Mouse (Mus musculus) limb, embryonic 13.5 days (tissue): Measurements from ENCODE around the gene Clec2g. TPM values are rescaled to one million over a fixed set of nuclear protein-coding genes. Genes with fewer than 3 reads are reported as not detected.
"Not testable (repeated sequence)": the region's sequence is repeated elsewhere in the genome, so short reads cannot be mapped to it uniquely, and the experiment has no call there.

Source experiments
- ATAC-seq: fragments of 200-750 bp; cut with Nextera tagmentation; 2 replicates; pipeline ENCODE4 v1.8.0; 2017; ENCODE audit warnings: low read depth, moderate number of reproducible peaks, moderate TSS enrichment; ENCODE audit not compliant: low FRiP score
- H3K27ac ChIP-seq: fragments of 300-500 bp; sonication (generic); 2 replicates; pipeline ENCODE4 v1.5.1; 2015; ENCODE audit warnings: inconsistent platforms, mild to moderate bottlenecking, moderate library complexity
- H3K27me3 ChIP-seq: fragments of 300-500 bp; sonication (generic); 2 replicates; pipeline ENCODE4 v1.6.1; 2015; ENCODE audit warnings: mild to moderate bottlenecking, inconsistent platforms
- H3K36me3 ChIP-seq: fragments of 300-500 bp; sonication (generic); 2 replicates; pipeline ENCODE4 v1.6.1; 2015; ENCODE audit warnings: inconsistent platforms, mild to moderate bottlenecking, moderate library complexity
- H3K4me1 ChIP-seq: fragments of 300-500 bp; sonication (generic); 2 replicates; pipeline ENCODE4 v1.6.1; 2015; ENCODE audit warnings: inconsistent platforms
- H3K4me2 ChIP-seq: fragments of 300-500 bp; sonication (generic); replicated peaks from 2 replicates; pipeline ENCODE4 v1.6.1; 2015; ENCODE audit warnings: inconsistent platforms, mild to moderate bottlenecking, moderate library complexity
- H3K4me3 ChIP-seq: fragments of 300-500 bp; sonication (generic); 2 replicates; pipeline ENCODE4 v1.5.1; 2015; ENCODE audit warnings: moderate library complexity, mild to moderate bottlenecking, inconsistent platforms
- H3K9ac ChIP-seq: fragments of 300-500 bp; sonication (generic); 2 replicates; pipeline ENCODE4 v1.6.1; 2015; ENCODE audit warnings: mild to moderate bottlenecking, inconsistent platforms
- H3K9me3 ChIP-seq: fragments of 300-500 bp; sonication (generic); 2 replicates; pipeline ENCODE4 v1.6.1; 2016; ENCODE audit warnings: inconsistent platforms
- WGBS: fragments of 180-500 bp; shearing (Covaris S2); methylation state at CpG from one replicate; pipeline ENCODE4 v1.1.7; 2015; 5-methylcytosine and 5-hydroxymethylcytosine counted together
- polyA plus RNA-seq: library from polyadenylated mRNA; unstranded; fragments of >200 nt; fragmentation: Nextera tagmentation; extraction: Ambion mirVana; gene quantifications from 2 replicates; pipeline ENCODE4 v1.2.1, GENCODE M21; 2015

Clec2g gene
- polyA plus RNA-seq, 1 experiment from 2014 or later, result not detected

DNA sequence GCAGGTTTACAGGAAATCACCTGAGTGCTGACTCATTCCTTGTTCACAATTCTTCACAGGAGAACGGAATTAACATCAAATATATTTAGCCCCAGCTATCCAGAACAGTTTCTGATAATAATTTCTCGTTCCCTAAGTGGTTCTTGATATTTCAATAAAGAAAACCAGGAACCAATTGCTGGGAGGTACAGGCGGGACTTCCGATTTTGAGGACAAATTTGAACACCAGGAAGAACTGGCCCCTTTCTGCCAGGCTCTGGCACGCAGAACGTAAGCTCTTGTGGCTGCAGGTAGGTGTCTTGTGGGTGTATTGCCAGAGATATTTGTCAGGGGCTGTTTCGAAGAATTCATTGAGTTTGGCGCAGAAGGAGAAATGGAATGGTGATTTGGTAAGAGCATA is 74.4 kb downstream of the Clec2g start:
- Histone ChIP-seq H3K27ac (no peak overlapping the region), H3K9me3 (no peaks in the 10 kb centered on the region), H3K4me2 (no peak overlapping the region), H3K4me1 (no peaks in the 10 kb centered on the region), H3K27me3 (no peaks in the 10 kb centered on the region), H3K36me3 (no peaks in the 10 kb centered on the region), H3K9ac (no peak overlapping the region), H3K4me3 (no peak overlapping the region)
- ATAC-seq, result no peak
- WGBS, result 86% methylated on average over 8 of the region's 8 CpGs

DNA sequence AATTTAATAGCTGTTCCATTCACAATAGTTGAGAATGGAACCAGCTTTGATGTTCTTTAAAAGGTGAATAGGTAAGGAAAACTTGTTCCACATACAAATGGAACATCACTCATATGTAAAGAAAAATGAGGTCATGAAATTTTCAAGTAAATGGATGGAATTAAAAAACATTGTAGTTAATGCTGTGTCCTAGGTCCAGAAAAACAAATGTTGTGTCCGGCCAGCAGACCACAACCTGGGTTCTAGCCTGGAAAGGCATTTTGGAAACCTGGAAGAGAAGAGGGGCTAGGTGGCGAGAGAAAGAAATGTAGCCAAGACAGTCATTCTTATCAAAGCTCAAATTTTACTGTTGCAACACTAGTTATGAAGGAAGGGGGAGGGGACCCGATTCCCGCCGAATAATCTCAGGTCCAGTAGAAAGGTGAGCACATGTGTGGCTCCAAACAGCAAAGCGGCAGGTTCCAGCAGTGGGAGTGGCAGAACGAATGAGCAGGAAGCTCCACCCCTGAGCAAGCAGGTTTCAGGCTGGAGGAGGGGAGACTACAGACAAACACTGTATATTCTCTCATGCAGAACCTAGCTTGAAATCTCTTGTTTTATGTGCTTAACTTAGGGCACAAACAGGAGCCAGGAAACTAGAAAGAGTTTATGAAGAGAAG is 75.8 kb downstream of the Clec2g start:
- not testable (repeated sequence) for ATAC-seq, H3K36me3 ChIP-seq, H3K4me2 ChIP-seq, H3K9me3 ChIP-seq, H3K27ac ChIP-seq, H3K27me3 ChIP-seq, H3K9ac ChIP-seq, H3K4me1 ChIP-seq, H3K4me3 ChIP-seq
- WGBS, result 85% methylated on average over 7 of the region's 7 CpGs

DNA sequence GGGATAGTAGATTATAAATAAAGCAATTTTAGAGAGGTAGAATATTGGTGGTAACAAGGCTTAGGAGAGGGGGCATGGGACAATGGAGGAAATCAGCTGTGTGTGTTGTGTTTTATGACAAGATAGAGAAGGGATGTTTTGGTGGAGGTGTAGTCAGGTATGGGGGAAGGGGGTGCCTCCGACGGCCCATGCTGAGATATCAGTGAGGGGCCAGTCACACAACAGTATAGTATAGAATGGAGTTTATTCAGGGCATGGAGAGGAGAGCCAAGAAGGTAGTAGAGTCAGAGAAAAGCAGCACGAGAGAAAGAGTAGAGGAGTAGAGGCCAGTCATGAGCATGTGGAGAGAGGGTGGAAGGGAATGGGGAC is 76.3 kb downstream of the Clec2g start:
- H3K4me1 ChIP-seq, result no peaks in the 10 kb centered on the region
- ATAC-seq, result no peak
- no peaks in the 10 kb centered on the region for H3K27me3 ChIP-seq
- H3K9me3 ChIP-seq, result no peaks in the 10 kb centered on the region
- no peak overlapping the region for H3K4me2 ChIP-seq
- no peaks in the 10 kb centered on the region for H3K36me3 ChIP-seq
- no peak overlapping the region for H3K4me3 ChIP-seq
- H3K9ac ChIP-seq, result no peak overlapping the region
- H3K27ac ChIP-seq, result no peak overlapping the region
- WGBS, result 88% methylated on average over 3 of the region's 3 CpGs

DNA sequence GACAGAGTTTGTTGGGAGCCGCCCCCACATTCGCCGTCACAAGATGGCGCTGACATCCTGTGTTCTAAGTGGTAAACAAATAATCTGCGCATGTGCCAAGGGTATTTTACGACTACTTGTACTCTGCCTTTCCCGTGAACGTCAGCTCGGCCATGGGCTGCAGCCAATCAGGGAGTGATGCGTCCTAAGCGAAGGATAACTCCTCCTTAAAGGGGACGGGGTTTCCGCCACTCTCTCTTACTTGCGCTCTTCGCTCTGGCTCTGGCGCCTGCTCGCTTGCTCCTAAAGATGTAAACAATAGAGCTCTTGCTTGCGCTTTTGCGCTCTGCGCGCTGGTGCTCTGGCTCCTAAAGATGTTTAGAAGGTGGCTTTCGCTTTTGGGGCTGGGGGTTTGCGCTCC is 77.8 kb downstream of the Clec2g start:
- H3K4me1 ChIP-seq, H3K36me3 ChIP-seq, H3K27ac ChIP-seq, H3K27me3 ChIP-seq, ATAC-seq, H3K9ac ChIP-seq, H3K4me2 ChIP-seq, H3K4me3 ChIP-seq, H3K9me3 ChIP-seq: not testable (repeated sequence)
- WGBS, result 96% methylated on average over 19 of the region's 23 CpGs

DNA sequence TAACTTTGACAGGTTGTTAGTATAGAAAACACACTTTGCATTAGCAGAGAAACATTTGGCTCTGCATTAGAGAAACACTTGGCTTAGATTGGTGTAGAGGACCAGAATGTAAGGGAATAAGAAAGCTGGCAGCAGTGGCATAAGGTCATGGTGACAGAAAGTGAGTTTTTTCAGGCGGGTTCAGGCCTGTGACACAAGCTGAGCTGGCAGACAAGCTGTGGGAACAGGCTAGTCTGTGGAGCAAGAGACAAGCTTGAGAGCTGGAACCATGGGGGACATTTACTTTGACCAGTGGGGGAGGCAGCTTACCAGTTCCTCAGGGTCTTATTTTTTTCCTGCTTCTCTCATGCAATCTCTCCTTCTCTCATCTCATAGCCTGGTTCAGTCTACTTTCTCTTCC is 78.8 kb downstream of the Clec2g start:
- no peak for ATAC-seq
- Histone ChIP-seq H3K4me2 (no peak overlapping the region), H3K4me1 (no peaks in the 10 kb centered on the region), H3K27me3 (no peaks in the 10 kb centered on the region), H3K27ac (no peak overlapping the region), H3K9ac (no peak overlapping the region), H3K4me3 (no peak overlapping the region), H3K36me3 (no peaks in the 10 kb centered on the region), H3K9me3 (no peaks in the 10 kb centered on the region)
- WGBS, result 52% methylated on average over 1 of the region's 1 CpGs

DNA sequence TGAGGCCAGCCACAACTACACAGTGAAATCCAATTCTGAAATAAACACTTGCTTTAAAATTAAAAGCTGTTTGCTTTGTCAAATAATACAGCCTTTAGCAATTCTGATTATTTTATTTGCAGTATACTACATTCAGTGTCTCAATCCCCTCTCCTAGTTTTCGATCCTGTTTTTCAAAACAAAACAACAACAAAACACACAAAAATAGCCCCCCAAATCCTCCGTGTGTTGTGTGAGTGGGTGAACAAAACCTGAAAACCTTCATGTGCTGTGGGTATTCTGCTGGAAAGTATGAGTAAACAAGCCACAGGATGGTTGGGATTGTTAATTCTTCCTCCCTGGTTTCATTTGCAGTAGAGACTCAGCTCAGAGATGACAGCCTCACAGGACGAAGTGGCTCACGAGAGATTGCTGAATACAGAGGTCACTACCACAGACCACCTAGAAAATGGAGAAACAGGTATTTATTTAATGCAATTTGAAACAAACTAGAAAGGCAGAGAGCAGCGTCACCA is 79.6 kb downstream of the Clec2g start:
- H3K27me3 ChIP-seq, result no peaks in the 10 kb centered on the region
- no peaks in the 10 kb centered on the region for H3K9me3 ChIP-seq
- no peak overlapping the region for H3K4me3 ChIP-seq
- 78% methylated on average over 5 of the region's 5 CpGs for WGBS
- ATAC-seq, result no peak
- H3K4me2 ChIP-seq, result no peak overlapping the region
- H3K9ac ChIP-seq, result no peak overlapping the region
- H3K27ac ChIP-seq, result no peak overlapping the region
- H3K36me3 ChIP-seq, result no peaks in the 10 kb centered on the region
- no peaks in the 10 kb centered on the region for H3K4me1 ChIP-seq

DNA sequence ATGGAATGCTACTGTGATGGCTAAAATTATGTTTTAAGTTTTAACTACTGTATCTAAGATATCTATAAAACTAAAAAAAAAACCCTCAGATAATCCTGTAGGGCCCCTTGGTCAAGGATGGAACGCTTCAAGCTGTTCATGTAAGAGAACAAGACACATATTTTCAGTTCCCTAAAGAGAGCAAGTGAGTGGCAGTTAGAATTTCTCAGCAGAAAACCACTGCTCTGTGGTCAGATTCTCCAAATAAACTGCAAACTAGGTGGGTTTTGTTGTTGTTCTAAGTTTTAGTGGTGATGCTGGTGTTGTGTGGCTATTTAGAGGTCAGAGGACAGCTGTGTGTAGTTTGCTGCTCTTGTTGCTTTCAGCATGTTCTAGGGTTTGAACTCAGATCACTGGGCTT is 80.2 kb downstream of the Clec2g start:
- H3K27me3 ChIP-seq, result no peaks in the 10 kb centered on the region
- 79% methylated on average over 1 of the region's 1 CpGs for WGBS

DNA sequence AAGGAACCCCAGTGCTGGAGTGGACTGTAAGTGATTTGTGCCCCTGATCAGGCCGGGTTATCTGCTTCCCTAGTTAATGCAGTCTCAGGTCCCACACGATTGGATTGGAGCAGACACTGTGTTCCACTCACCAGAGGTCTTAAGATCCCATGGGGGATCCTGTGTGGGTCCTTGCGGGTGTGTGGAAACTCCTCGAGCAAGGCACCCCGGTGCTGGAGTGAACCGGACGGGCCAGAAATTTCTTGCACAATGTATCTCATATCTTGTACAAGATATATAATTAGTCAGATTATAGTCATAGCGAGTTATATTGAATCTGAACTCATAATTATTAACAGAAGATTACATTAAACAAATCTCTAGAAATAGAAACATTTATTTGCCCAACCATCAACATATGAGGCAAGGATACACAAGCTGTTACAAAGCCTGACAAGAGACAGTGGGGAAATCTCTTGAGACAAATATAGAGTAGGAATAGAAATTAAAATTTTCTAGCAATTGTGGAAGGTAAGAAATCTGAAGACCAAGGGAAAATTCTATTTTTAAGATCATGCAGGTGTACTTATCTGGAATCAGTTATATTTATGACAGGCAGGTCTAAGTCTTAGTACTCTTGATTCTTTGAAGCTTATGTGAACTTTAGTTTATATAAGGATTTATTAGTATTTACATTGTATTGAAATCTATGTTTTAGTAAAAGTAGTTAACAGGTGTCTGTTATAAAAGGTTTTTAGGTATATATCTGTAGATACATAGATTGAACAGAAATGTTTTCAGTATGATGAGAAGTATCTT is 93.5 kb downstream of the Clec2g start:
- no peak overlapping the region for H3K4me3 ChIP-seq
- no peaks in the 10 kb centered on the region for H3K4me1 ChIP-seq
- no peak overlapping the region for H3K4me2 ChIP-seq
- H3K27ac ChIP-seq, result no peak overlapping the region
- H3K27me3 ChIP-seq, result no peaks in the 10 kb centered on the region
- H3K36me3 ChIP-seq, result no peaks in the 10 kb centered on the region
- 87% methylated on average over 8 of the region's 8 CpGs for WGBS
- ATAC-seq, result no peak
- no peaks in the 10 kb centered on the region for H3K9me3 ChIP-seq
- no peak overlapping the region for H3K9ac ChIP-seq

More for the DNA sequence above, 80.2 kb downstream of the Clec2g start:
- no peaks in the 10 kb centered on the region for H3K9me3 ChIP-seq
- H3K36me3 ChIP-seq, result no peaks in the 10 kb centered on the region
- no peaks in the 10 kb centered on the region for H3K4me1 ChIP-seq
- H3K27ac ChIP-seq, result no peak overlapping the region
- H3K4me2 ChIP-seq, result no peak overlapping the region
- no peak overlapping the region for H3K4me3 ChIP-seq
- no peak overlapping the region for H3K9ac ChIP-seq
- ATAC-seq, result no peak

DNA sequence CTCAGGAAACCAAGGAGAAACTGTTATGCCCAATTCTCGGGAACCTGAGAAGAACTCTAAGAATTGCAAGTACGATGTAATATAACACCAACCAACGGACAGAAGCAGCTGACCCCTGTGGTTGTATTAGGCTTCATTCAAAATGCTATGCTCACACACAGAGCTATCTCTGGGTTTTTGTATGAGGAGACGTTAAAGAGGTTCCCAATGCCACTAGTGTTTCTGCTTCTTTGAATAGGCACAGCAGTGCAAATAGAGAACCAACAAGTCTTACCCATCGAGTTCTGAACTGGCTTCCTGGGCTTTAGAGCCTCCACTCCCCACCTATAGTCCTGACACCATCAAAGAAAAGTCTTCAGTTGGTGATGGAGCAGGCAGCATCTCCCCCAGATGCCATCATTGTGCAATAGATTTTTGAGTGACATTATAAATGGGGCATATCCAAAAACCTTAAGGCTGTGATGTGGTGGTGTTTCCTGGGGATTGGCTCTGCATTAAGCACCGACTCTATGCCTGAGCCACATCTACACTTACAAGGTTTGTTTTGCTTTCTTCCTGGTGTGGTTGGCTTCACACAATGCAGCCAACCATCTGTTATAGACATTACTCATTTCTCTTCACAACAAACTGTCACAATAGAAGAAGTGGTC is 96.1 kb downstream of the Clec2g start:
- Histone ChIP-seq H3K9me3 (no peaks in the 10 kb centered on the region), H3K27me3 (no peaks in the 10 kb centered on the region), H3K27ac (no peak overlapping the region), H3K9ac (no peak overlapping the region), H3K4me3 (no peak overlapping the region), H3K36me3 (no peaks in the 10 kb centered on the region), H3K4me1 (no peaks in the 10 kb centered on the region), H3K4me2 (no peak overlapping the region)
- no peak for ATAC-seq
- 55% methylated on average over 6 of the region's 6 CpGs for WGBS

DNA sequence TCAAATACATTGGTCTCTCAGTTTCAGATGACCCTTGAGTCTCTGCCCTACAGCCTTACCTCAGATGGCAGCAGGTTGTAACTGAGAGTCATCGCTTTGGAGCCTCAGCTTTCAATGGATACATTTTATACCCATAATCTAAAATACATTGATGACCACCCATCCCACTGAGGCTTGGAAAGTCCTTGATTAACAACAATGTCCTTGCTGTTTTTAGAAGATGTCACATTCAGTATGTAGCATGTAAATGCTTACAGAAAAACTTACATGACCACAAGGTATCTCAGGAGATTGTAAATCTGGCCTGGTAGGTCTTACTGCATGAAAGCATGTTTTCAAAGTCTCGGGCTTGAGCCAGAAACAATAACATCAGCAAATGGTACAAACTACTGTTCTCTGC is 96.8 kb downstream of the Clec2g start:
- no peak for ATAC-seq
- no peak overlapping the region for H3K4me3 ChIP-seq
- H3K9me3 ChIP-seq, result no peaks in the 10 kb centered on the region
- H3K9ac ChIP-seq, result no peak overlapping the region
- no peaks in the 10 kb centered on the region for H3K4me1 ChIP-seq
- H3K36me3 ChIP-seq, result no peaks in the 10 kb centered on the region
- no peak overlapping the region for H3K27ac ChIP-seq
- WGBS, result 81% methylated on average over 2 of the region's 2 CpGs
- H3K27me3 ChIP-seq, result no peaks in the 10 kb centered on the region
- no peak overlapping the region for H3K4me2 ChIP-seq

DNA sequence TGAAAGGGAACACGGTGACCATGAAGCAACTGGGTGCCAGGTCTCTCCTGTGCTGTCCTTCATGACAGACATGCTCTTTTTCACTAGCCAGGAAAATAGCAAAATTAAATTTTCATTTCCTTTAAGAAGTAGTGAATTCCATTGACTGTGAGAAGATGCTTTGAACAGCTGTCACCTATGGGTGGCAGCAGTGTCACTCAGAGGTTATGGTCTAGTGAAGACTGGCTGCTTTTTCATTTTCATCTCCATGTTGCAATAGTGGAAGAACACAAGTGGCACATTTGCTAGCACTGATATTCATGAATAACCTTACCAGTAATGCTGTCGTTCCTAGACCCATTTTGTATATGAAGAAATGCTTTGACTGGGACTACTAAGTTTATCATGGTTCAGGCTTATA is 99.2 kb downstream of the Clec2g start:
- no peaks in the 10 kb centered on the region for H3K36me3 ChIP-seq
- H3K27me3 ChIP-seq, result no peaks in the 10 kb centered on the region
- 71% methylated on average over 2 of the region's 2 CpGs for WGBS
- no peak overlapping the region for H3K4me2 ChIP-seq
- H3K27ac ChIP-seq, result no peak overlapping the region
- H3K4me1 ChIP-seq, result no peaks in the 10 kb centered on the region
- H3K9ac ChIP-seq, result no peak overlapping the region
- H3K4me3 ChIP-seq, result no peak overlapping the region
- no peaks in the 10 kb centered on the region for H3K9me3 ChIP-seq
- ATAC-seq, result no peak
